Mouse (Mus musculus): Measurements from ENCODE around the gene Tmem269.

The Tmem269 gene

DNA sequence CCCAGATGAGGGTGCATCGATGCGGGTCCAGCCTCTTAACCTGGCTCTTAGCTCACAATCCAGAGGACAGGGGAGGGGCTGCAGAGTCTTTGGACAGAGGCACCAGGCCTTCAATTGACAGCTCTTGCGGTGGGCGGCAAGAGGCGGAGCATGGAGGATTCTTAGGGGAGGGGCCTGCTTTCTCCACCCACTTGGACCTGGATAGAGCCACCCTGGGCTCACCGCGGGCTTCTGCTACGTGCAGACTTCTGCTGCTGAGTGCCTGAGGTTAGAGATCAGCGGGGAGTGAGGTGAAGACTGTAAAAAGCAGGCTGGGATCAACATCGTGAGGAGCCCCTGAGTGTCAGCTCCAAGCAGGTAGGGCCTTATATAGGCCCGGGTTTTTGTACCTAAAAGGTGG is at the start of gene Tmem269:
Gene Tmem269, minus strand, starts transcription at position 49 of the 400 bp plus-strand sequence.
- DNase-seq (ENCODE audit: low read depth in 1 of 2, low spot score in 2 of 2): no peak

DNA sequence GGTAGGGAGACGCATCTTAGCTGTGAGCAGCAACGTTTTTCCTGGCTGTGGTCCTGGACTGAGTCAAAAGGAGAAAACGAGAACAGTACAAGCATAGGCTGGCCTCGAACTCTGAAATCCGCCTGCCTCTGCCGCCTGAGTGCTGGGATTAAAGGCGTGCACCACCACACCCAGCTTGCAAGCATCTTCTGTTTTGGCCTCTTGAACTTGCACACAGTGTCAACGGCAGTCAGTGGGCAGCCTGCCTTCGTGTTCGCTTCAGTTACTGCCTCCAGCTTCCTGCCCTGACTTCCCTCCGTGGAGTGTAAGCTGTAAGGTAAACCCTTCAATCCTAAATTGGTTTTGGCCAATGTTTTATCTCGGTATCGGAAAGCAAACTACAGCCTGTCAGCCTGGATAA is 48.6 kb upstream of the Tmem269 start:
- DNase-seq (ENCODE audit: low read depth in 1 of 2, low spot score in 2 of 2): no peak

DNA sequence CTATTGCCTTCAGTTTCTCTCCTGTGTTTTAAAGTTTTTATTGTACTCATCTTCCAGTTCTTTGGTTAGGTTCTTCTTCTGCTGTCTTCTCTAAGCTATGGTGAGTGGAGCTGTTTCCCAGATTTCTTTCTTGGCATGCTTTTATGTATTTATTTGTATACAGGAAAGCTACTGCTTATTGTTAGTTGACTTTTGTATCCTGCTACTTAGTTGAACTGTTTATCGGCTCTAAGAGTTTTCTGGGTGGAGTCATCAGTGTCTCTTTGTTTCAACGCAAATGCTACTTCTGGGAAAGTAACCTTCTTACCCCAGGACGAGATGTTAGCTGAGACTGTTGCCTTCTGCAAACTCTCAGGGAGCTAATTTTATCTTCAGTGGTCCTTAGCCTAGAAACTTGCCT is 45.4 kb upstream of the Tmem269 start:
- DNase-seq (ENCODE audit: low read depth in 1 of 2, low spot score in 2 of 2): no peak

DNA sequence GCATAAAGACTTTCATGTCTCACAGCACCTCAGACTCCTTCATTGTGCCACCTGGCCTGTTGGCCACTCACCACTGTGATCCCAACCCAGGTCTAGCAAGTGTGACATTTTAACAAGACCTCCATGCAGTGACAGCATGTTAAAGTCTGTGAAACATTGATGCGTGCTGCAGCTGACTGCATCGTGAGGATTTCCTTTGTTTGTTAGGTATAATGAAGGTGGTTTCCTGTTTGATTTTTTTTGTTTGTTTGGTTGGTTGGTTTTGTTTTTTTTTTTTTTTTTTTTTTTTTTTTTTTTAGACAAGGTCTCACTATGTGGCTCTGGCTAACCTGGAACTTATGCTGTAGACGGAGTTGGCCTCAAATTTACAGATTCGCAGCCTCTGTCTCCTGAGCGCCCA is 44.5 kb upstream of the Tmem269 start:
- no peak for DNase-seq (ENCODE audit: low read depth in 1 of 2, low spot score in 2 of 2)

DNA sequence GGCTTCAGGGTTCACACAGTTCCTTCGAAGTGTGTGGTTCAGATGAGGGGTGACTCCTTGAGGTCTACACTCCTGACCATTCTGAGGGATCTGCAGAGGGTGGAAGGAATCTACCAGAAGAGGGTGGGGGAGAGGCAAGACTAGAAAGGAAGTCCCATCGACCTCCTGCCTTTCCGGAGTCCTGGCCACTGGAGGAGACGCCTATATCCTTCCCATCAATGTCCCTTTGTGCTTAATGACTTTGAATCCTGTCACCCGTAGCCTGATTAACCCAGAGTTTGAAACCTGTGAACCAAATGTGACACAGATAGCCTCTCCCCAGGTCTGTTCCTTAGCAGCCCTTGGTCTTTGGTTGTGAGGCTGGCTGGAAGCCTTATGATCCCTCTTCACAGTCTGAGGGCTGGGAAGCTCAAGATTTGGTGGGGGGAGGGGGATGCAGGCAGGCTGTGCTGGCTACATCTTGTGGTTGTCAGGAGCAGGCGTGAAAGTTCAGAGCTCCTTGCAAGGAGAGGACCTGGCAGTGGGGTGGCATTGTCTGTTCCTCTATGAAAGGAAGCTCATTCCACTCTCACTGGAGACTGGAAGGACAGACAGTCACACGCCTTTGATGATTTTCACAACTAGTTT is 43.2 kb upstream of the Tmem269 start:
- no peak for DNase-seq (ENCODE audit: low read depth in 1 of 2, low spot score in 2 of 2)

DNA sequence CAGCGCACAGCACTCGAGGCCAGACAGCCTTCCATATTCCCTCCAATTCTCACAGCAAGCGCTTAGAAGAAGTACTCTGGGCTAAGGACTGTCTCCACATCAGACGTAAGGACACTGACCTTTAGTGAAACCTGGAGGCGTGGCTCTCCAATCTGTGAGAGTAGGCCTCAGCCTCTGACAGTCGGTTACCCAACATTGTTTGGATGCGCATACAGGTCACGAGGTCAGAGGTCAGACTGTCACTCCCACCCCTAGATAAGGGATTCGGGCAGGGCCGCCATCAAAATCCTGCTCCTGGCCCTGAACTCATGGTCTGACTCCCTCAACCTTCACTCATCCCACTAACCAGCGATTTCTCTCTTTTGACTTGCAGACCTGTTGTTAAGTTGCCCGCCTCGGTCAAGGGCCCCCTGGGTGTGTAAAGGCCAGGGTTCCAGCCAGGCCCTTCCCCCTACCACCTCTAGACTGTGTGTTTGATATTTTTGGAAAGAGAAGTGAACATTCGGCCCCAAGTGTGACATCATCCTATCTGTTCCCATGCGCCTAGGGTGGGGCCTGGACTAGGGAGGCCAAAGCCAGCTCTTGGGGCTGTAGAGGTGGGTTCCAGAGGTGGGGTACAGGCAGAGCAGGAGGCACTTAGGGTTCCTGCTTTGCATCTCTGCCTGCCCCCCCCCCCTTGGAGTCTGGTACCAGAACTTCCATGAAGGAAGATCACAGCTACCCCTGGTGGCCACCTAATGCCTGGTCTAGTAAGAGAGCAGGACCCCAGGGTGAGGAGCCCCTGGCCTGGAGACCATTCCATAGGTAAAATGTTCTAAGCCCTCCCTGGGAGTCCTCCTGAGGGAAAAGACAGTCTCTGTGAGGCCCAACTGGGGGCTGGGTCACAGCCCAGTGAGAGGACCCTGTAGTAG is 41.6 kb upstream of the Tmem269 start:
- no peak for DNase-seq (ENCODE audit: low read depth in 1 of 2, low spot score in 2 of 2)

DNA sequence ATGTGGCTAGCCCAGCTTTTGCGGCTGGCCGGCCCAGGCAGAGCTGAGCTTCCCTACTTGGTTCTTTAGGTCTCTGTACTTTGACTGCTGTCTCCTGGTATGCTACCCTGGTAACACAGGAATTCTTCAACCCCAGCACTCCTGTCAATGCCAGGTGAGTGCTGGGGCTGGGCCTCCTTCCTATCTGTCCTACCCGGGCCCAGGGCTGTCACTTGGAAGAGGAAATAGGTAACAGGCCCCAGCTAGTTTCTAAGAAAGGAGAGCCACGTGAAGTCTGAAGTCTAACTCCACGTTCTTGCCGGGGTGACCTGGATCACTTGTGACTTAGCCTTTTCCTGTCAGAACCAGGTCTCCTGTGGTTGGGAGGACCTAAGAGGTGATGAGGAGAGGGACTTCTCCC is 39.1 kb upstream of the Tmem269 start:
- DNase-seq (ENCODE audit: low read depth in 1 of 2, low spot score in 2 of 2): no peak

DNA sequence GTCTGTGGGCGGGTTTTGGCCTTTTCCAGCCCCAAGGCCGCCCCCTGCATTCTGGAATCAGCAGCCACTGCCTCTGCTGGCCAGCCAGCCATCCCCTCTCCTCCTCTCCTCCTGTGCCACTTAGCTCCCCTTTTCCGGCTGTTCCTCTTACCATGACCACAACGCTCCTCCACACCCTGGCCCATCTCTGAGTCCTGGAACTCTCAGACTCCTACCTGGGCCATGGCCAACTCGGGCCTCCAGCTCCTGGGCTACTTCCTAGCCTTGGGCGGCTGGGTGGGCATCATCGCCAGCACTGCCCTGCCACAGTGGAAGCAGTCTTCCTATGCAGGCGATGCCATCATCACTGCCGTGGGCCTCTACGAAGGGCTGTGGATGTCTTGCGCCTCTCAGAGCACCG is 37.3 kb upstream of the Tmem269 start, which contains the start of gene Cldn19:
Gene Cldn19, plus strand, starts transcription at position 64 of the 400 bp plus-strand sequence.
- no peak for DNase-seq (ENCODE audit: low read depth in 1 of 2, low spot score in 2 of 2)

DNA sequence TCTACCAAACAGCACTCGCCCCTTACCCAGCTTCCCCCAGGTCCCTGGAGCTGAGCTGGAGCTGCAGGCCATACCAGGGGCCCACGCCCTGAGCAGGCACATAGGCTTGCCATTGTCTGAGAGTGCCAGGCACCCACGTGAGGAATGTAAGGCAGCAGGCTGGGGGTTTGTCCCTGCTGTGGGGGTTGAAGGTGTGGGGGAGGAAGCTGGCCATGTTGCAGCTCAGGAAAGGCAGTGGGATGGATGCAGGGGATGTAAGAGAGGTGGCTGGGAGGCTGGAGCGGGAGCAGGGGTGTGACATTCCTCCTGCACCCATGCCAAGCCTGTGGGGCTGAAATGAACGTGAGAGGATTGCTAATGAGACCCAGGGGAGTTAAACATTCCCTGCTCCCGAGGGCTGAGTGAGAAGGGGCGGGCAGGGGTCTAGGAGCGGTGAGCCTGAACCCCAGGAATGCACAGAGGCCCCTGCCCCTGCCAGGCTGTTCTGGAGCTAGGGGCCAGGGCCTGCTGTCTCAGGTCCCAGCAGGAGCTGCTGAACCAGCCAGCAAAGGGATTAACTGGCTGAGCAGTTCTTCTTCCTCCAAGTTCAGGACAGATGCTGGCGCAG is 36.1 kb upstream of the Tmem269 start:
- DNase-seq (ENCODE audit: low read depth in 1 of 2, low spot score in 2 of 2): no peak

DNA sequence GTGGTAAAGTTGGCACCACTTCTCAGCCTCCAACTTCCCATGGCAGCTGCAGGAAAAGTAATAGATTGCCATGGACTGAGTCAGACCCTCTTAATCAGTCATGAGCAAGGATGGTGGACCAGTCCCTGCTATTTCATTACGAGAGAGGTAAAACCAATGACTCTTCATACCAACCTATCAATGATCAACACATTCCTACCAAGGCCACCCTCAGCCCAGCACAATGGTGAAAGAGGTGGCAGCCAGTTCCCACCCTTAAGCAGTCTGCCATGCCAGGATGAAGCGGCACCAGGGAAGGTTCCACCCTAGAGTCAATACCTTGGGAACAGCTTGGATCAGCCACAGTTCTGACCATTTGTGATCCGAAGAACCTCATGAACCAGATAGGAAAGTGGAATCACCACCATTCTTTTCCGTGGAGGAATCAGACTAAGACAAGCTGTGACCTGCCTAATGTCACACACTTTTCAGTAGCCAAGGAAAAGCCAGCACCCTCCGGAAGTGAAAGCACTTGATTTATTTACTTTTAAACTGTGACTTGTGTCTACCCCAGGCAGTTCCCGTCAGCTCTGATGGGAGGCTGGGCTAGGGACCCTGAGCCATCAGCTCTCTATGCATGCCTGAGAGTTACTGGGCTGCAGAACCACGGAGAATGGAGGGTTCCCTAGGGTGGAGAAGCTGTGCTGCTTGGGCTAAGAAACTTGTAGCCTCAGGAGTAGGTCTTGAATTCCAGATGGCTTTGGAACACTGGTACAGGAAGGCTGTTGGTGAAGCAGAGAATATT is 34.2 kb upstream of the Tmem269 start:
- DNase-seq (ENCODE audit: low read depth in 1 of 2, low spot score in 2 of 2): no peak

DNA sequence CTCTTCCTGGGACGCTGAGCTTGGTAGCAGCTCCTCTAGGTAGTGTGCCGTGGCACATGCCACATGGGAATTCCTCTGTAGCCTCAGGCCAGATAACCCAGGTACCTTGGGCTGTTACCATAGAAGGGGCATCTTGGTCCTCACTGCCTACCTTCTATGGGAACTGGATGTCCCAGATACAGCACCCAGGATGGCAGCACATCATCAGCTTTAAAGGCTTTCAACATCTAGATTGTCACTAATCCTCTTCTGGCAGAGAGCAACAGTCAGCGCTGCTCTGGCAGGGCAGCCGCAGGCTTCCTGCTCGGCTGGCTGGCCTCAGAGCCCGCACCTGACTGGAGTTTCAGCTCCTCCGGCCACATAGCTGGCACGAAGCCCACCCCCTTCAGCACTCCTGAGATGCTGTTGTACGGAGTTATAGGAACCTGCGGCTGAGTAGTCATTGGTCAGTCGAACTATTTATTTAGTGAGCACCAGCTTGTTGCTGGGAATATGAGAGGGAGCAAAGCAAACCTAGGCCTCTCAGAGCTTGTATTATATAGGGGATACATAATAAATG is 30.5 kb upstream of the Tmem269 start:
- no peak for DNase-seq (ENCODE audit: low read depth in 1 of 2, low spot score in 2 of 2)

DNA sequence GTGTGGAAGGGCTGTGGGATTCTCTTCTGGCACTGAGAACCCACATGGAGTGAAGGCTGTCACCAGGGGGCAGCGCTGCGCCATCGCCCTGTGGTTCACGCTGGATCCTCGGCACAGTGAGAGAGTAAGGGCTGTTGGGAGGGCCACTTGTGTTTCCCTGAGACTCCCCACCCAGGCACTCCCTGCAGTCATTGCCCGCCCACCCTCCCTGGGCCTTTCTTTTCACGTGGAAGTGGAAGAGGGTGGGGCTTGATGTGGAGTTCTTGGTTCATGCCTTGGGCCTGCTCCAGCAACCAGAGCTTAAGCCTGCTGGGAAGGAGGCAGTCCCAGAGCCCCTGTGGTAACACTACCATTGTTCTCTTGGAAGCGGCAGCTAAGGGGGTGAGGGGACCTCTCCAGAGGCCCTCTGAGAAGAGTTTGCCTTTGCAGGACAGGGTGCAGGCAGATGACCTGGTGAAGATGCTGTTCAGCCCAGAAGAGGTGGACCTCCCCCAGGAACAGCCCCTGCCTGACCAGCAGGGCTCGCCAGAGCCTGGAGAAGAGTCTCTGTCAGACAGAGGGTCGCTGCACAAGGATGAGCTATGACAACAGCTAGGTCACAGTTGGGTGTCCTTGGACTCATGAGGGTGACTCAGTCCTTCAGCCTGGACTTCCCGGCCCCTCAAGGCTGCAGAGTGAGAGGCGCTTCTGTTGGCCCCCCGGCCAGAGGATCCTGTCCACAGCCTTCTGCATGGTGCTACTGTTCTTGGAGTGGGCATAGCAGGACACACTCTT is 29.6 kb upstream of the Tmem269 start:
- DNase-seq (ENCODE audit: low read depth in 1 of 2, low spot score in 2 of 2): peak in 1 of 2 experiments; percentile 31

DNA sequence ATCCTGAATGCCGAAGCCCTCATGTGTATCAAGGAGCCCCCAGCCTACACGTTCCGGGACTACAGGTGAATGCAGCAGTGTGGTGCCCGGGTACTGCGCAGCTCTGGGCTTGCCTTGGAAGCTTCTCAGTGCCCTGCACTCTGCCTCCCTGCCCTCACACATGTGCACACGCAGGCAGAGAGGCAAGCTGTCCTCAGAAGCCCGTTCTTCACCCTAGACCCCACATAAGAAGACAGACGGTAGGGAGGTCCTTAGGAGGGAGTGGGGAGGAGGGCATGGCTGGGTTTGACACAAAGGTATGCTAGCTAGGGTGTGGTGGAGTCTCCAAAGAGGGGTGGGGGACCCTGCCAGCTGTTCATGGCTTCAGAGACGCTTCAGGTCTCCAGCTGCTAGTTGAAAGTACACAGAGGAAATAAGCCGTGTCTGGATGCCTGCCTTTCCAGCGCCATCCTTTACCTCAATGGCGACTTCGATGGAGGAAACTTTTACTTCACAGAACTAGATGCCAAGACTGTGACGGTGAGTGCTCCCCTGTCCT is 28.7 kb upstream of the Tmem269 start:
- DNase-seq (ENCODE audit: low read depth in 1 of 2, low spot score in 2 of 2): no peak

DNA sequence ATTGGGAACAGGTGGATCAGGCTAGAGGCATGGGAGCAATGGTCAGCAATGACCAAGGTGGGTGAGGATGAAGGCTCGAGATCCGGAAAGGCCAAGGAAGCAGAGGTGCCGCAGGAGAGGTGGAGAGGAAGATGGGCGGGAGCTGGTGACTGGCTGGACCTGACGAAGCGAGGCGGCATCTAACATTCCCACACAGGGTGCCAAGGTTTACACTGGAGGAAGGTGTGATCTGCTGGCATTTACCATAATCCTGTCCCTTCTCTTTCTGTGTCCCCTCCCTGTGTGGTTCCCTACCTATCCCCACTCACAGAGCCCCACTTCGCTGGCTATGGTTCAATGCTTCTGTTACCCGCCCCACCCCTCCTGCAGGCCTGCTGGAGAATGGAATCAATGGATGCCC is 27.9 kb upstream of the Tmem269 start:
- DNase-seq (ENCODE audit: low read depth in 1 of 2, low spot score in 2 of 2): no peak

DNA sequence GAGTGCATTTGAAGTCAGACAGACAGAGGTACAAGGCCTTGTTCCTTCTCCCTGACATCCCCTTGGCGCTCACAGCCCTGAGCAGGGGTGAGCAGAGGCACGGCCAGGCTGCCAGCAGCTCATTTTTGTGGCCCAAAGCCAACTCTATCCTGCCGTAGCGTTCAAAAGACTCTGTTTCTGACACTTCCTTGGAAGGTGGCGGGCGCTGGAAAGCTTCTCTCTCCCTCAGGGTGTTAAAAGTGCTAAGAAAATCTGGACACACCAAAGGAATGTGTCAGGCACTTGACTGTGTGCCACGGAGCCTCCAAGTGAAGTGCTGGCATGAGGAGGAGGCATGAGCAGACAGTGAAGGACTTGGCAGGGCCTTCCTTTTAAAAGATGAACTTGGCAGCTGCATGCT is 27.5 kb upstream of the Tmem269 start:
- no peak for DNase-seq (ENCODE audit: low read depth in 1 of 2, low spot score in 2 of 2)

DNA sequence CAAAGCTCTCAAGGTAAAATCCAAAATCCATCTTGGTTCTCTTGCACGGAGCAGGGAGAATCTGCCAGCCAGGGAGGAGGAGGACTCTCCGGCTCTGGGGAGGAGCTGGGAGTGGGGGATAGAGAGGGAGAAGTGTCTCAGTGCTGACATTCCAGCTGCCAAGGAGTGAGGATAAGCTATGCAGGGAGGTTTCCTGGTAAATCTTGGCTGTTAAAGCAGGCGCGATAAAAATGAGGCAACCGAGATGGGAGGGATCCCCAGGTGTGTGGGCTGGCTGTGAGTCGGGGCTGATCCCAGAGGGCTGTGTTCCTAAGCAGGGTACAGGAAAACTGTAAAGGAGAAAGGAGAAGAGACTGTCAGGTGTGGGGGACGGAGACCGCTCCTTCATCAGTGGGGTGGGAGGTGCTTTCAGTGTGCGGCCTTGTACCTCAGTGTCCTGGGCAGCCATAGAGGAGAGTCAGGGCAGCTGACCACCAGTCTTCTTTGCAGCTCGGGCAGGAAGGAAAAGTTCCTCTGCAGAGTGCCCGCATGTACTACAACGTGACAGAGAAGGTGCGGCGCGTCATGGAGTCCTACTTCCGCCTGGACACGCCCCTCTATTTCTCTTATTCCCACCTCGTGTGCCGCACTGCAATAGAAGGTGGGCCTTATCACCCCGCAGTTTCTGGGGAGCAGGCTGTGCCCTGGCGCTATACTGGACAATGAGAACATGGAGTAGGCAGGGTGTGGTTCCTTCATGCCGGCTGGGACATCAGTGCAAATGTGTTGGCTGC is 26.6 kb upstream of the Tmem269 start:
- no peak for DNase-seq (ENCODE audit: low read depth in 1 of 2, low spot score in 2 of 2)

DNA sequence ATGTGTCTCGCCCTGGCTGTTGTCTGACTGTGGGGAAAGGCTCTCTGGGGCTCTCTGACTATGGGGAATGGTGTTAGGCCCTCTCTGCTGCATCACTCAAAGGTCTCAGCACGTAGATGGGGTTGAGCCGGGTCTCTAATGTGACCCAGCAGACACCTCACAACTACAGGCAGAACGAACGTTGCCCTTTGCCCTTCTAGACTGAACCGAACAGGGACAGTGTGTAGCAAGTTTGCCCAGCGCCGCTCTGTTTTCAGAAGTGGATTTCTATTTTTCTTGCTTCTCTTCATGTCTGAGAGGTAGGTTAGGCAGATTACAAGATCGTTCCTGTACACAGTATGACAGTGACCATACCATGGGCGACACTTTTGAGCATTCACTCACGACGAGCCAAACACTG is 24.6 kb upstream of the Tmem269 start:
- DNase-seq (ENCODE audit: low read depth in 1 of 2, low spot score in 2 of 2): no peak

DNA sequence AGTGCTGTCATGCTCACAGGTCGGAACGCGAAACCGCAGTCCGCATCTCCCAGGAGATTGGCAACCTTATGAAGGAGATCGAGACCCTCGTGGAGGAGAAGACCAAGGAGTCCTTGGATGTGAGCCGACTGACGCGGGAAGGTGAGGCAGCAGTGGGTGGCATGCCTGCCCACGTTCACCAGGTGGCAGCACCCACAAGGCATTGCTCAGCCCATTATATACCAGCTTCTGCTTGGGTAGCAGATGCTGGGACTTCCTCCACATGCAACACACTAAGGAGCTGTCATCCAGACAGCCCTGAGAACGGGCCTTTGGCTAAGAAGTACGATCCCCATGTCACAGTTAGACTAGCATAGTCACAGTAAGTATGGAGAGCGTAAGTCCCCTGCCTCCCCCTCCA is 23.6 kb upstream of the Tmem269 start:
- DNase-seq (ENCODE audit: low read depth in 1 of 2, low spot score in 2 of 2): no peak

DNA sequence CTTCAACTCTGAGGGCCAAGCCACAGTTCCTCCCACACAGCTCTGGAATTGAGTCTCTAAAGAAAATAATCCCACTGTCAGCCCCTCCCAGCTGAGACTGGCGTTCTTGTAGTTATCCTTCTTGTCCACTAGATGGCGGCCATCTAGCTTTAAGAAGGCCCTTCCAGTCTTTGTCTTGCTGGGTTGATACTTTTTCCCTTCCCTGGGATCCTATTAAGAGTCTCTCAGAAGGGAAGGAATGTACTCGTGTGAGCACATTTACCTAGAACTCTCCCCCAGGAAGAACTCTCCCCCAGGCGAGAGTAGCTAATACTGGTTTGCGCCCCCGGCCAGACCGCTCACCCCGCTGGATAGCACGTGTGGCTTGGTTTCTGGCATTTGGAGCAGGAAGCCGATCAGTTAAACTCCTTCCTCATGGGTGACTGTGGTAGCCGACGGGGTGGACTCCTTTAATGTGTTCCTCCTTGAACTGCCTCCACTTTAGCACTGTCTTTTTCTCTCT is 21.2 kb upstream of the Tmem269 start:
- peak; percentile 22 to 40 for DNase-seq (ENCODE audit: low read depth in 1 of 2, low spot score in 2 of 2)

Measured in monocyte, adult 2 months (primary cell).